Mouse (Mus musculus) embryonic facial prominence, embryonic 15.5 days (tissue): ENCODE data around the gene Nxnl1. TPM values are rescaled to one million over a fixed set of nuclear protein-coding genes. Genes with fewer than 3 reads are reported as not detected.

Experiments
- ATAC-seq: fragments of 200-750 bp; cut with Nextera tagmentation; 2 replicates; pipeline ENCODE4 v1.8.0; 2017; ENCODE audit warnings: low read depth, moderate TSS enrichment; ENCODE audit not compliant: insufficient number of reproducible peaks, low FRiP score, low TSS enrichment
- H3K27ac ChIP-seq: fragments of 300-500 bp; sonication (generic); replicated peaks from 2 replicates; pipeline ENCODE4 v1.5.1; 2015; ENCODE audit warnings: mild to moderate bottlenecking, inconsistent platforms
- H3K27me3 ChIP-seq: fragments of 300-500 bp; sonication (generic); 2 replicates; pipeline ENCODE4 v1.6.1; 2015; ENCODE audit warnings: inconsistent platforms
- H3K36me3 ChIP-seq: fragments of 300-500 bp; sonication (generic); 2 replicates; pipeline ENCODE4 v1.6.1; 2015; ENCODE audit warnings: mild to moderate bottlenecking, inconsistent platforms
- H3K4me1 ChIP-seq: fragments of 300-500 bp; sonication (generic); 2 replicates; pipeline ENCODE4 v1.6.1; 2015; ENCODE audit warnings: inconsistent platforms
- H3K4me2 ChIP-seq: fragments of 300-500 bp; sonication (generic); replicated peaks from 2 replicates; pipeline ENCODE4 v1.6.1; 2015; ENCODE audit warnings: mild to moderate bottlenecking, inconsistent platforms
- H3K4me3 ChIP-seq: fragments of 300-500 bp; sonication (generic); replicated peaks from 2 replicates; pipeline ENCODE4 v1.5.1; 2015; ENCODE audit warnings: mild to moderate bottlenecking, inconsistent platforms
- H3K9ac ChIP-seq: fragments of 300-500 bp; sonication (generic); 2 replicates; pipeline ENCODE4 v1.6.1; 2015; ENCODE audit warnings: inconsistent platforms
- H3K9me3 ChIP-seq: fragments of 300-500 bp; sonication (generic); replicated peaks from 2 replicates; pipeline ENCODE4 v1.6.1; 2016; ENCODE audit warnings: inconsistent platforms
- WGBS: fragments of 180-500 bp; shearing (Covaris S2); methylation state at CpG from one replicate; pipeline ENCODE4 v1.1.7; 2015; 5-methylcytosine and 5-hydroxymethylcytosine counted together
- polyA plus RNA-seq: library from polyadenylated mRNA; unstranded; fragments of >200 nt; fragmentation: Nextera tagmentation; extraction: Ambion mirVana; gene quantifications from 2 replicates; pipeline ENCODE4 v1.2.1, GENCODE M21; 2015

The Nxnl1 gene
- polyA plus RNA-seq, 1 experiment from 2014 or later: 0.13 TPM

- Histone ChIP-seq H3K4me2 (no peak overlapping the region), H3K36me3 (no peaks in the 10 kb centered on the region), H3K4me3 (no peak overlapping the region), H3K27ac (no peak overlapping the region), H3K9me3 (no peaks in the 10 kb centered on the region), H3K4me1 (peaks cover 15% of the 10 kb centered on the region), H3K9ac (no peak overlapping the region), H3K27me3 (peaks cover 34% of the 10 kb centered on the region)
- WGBS: 75% methylated on average over 2 of the region's 2 CpGs
- ATAC-seq: no peak
These were observed 11.8 kb downstream of the Nxnl1 start for GRCm38 (mm10) chr8:71554644-71555043.

GRCm38 (mm10) chr8:71554001-71554400, 12.4 kb downstream of the Nxnl1 start:
- no peak overlapping the region for H3K27ac ChIP-seq
- 56% methylated on average over 6 of the region's 6 CpGs for WGBS
- no peak for ATAC-seq

GRCm38 (mm10) chr8:71552770-71553169, 13.6 kb downstream of the Nxnl1 start:
- H3K4me2 ChIP-seq: no peak overlapping the region
- no peak for ATAC-seq
- WGBS: 39% methylated on average over 6 of the region's 6 CpGs
- no peak overlapping the region for H3K27ac ChIP-seq
- no peak overlapping the region for H3K4me3 ChIP-seq
- H3K9me3 ChIP-seq: no peaks in the 10 kb centered on the region
- peaks cover 16% of the 10 kb centered on the region for H3K27me3 ChIP-seq
- peaks cover 10% of the 10 kb centered on the region for H3K36me3 ChIP-seq
- no peaks in the 10 kb centered on the region for H3K4me1 ChIP-seq
- no peak overlapping the region for H3K9ac ChIP-seq

More at GRCm38 (mm10) chr8:71554001-71554400, 12.4 kb downstream of the Nxnl1 start:
- Histone ChIP-seq H3K9ac (no peak overlapping the region), H3K27me3 (peaks cover 28% of the 10 kb centered on the region), H3K36me3 (no peaks in the 10 kb centered on the region), H3K4me3 (no peak overlapping the region), H3K4me1 (peaks cover 12% of the 10 kb centered on the region), H3K4me2 (no peak overlapping the region), H3K9me3 (no peaks in the 10 kb centered on the region)

GRCm38 (mm10) chr8:71550754-71551153, 15.6 kb downstream of the Nxnl1 start:
- no peak overlapping the region for H3K27ac ChIP-seq
- no peak overlapping the region for H3K4me2 ChIP-seq
- peaks cover 24% of the 10 kb centered on the region for H3K36me3 ChIP-seq
- H3K27me3 ChIP-seq: no peaks in the 10 kb centered on the region
- no peaks in the 10 kb centered on the region for H3K4me1 ChIP-seq
- H3K4me3 ChIP-seq: no peak overlapping the region
- H3K9ac ChIP-seq: no peak overlapping the region
- no peaks in the 10 kb centered on the region for H3K9me3 ChIP-seq
- no peak for ATAC-seq
- WGBS: 59% methylated on average over 7 of the region's 7 CpGs

GRCm38 (mm10) chr8:71547590-71547989, 18.8 kb downstream of the Nxnl1 start:
- Histone ChIP-seq H3K27ac (no peak overlapping the region), H3K9ac (no peak overlapping the region), H3K4me1 (peaks cover 10% of the 10 kb centered on the region), H3K9me3 (no peaks in the 10 kb centered on the region), H3K27me3 (no peaks in the 10 kb centered on the region), H3K36me3 (peaks cover 31% of the 10 kb centered on the region), H3K4me2 (no peak overlapping the region), H3K4me3 (no peak overlapping the region)
- WGBS: 82% methylated on average over 7 of the region's 7 CpGs
- no peak for ATAC-seq

GRCm38 (mm10) chr8:71545053-71545452, 21.3 kb downstream of the Nxnl1 start:
- H3K27me3 ChIP-seq: no peaks in the 10 kb centered on the region
- ATAC-seq: no peak

GRCm38 (mm10) chr8:71543755-71544154, 22.6 kb downstream of the Nxnl1 start:
- ATAC-seq: no peak

More at GRCm38 (mm10) chr8:71545053-71545452, 21.3 kb downstream of the Nxnl1 start:
- no peak overlapping the region for H3K4me2 ChIP-seq
- 77% methylated on average over 11 of the region's 11 CpGs for WGBS
- no peaks in the 10 kb centered on the region for H3K9me3 ChIP-seq
- peaks cover 31% of the 10 kb centered on the region for H3K36me3 ChIP-seq
- H3K4me1 ChIP-seq: peaks cover 10% of the 10 kb centered on the region
- H3K4me3 ChIP-seq: no peak overlapping the region
- H3K27ac ChIP-seq: no peak overlapping the region
- H3K9ac ChIP-seq: no peak overlapping the region

GRCm38 (mm10) chr8:71542632-71543343, 23.6 kb downstream of the Nxnl1 start, which contains the start of gene Mvb12a:
Gene Mvb12a (plus strand): TSS chr8:71542922.
- Histone ChIP-seq H3K4me3 (peak within 1 kb of the TSS; percentile 98), H3K9me3 (no peaks in the 10 kb centered on the region), H3K27ac (peak within 1 kb of the TSS; percentile 51; the same call in 1 of the 2 replicates), H3K4me1 (peaks cover 15% of the 10 kb centered on the region), H3K36me3 (peaks cover 21% of the 10 kb centered on the region), H3K4me2 (peak within 1 kb of the TSS; percentile 75), H3K9ac (peak within 1 kb of the TSS; percentile 94), H3K27me3 (no peaks in the 10 kb centered on the region)
- peak; percentile 96 for ATAC-seq
- WGBS: under 1% methylated on average over 54 of the region's 55 CpGs

More at GRCm38 (mm10) chr8:71543755-71544154, 22.6 kb downstream of the Nxnl1 start:
- peaks cover 30% of the 10 kb centered on the region for H3K36me3 ChIP-seq
- H3K27ac ChIP-seq: no peak overlapping the region
- peak overlapping the region; percentile 75 for H3K4me2 ChIP-seq
- H3K9ac ChIP-seq: no peak overlapping the region; the same call in 1 of the 2 replicates
- no peaks in the 10 kb centered on the region for H3K27me3 ChIP-seq
- WGBS: 87% methylated on average over 9 of the region's 9 CpGs
- H3K4me1 ChIP-seq: peaks cover 10% of the 10 kb centered on the region
- no peaks in the 10 kb centered on the region for H3K9me3 ChIP-seq
- H3K4me3 ChIP-seq: peak overlapping the region; percentile 98

- peak within 1 kb of the TSS; percentile 62 for H3K4me2 ChIP-seq
- H3K27ac ChIP-seq: peak within 1 kb of the TSS; percentile 61
- H3K36me3 ChIP-seq: no peaks in the 10 kb centered on the region
- ATAC-seq: peak; percentile 81; the same call in 1 of the 2 replicates
- H3K27me3 ChIP-seq: no peaks in the 10 kb centered on the region; the same call in 1 of the 2 replicates
- no peaks in the 10 kb centered on the region for H3K9me3 ChIP-seq
- 2% methylated on average over 37 of the region's 37 CpGs for WGBS
- peak within 1 kb of the TSS; percentile 47 for H3K4me3 ChIP-seq
- peak within 1 kb of the TSS; percentile 43; the same call in 1 of the 2 replicates for H3K9ac ChIP-seq
- H3K4me1 ChIP-seq: peaks cover 13% of the 10 kb centered on the region
These were observed 29.2 kb downstream of the Nxnl1 start, which contains the start of gene Bst2 for GRCm38 (mm10) chr8:71537028-71537867. Gene Bst2 (minus strand): TSS chr8:71537456.

GRCm38 (mm10) chr8:71535663-71536062, 30.7 kb downstream of the Nxnl1 start:
- WGBS: 62% methylated on average over 5 of the region's 5 CpGs
- H3K36me3 ChIP-seq: no peaks in the 10 kb centered on the region
- no peak overlapping the region for H3K4me2 ChIP-seq
- no peak overlapping the region for H3K4me3 ChIP-seq
- H3K27ac ChIP-seq: no peak overlapping the region
- no peaks in the 10 kb centered on the region for H3K9me3 ChIP-seq
- H3K9ac ChIP-seq: no peak overlapping the region
- peaks cover 13% of the 10 kb centered on the region for H3K4me1 ChIP-seq
- ATAC-seq: no peak
- H3K27me3 ChIP-seq: no peaks in the 10 kb centered on the region; the same call in 1 of the 2 replicates

- Histone ChIP-seq H3K36me3 (no peaks in the 10 kb centered on the region), H3K4me1 (peaks cover 13% of the 10 kb centered on the region), H3K27me3 (no peaks in the 10 kb centered on the region; the same call in 1 of the 2 replicates), H3K27ac (no peak overlapping the region), H3K9me3 (no peaks in the 10 kb centered on the region), H3K4me3 (no peak overlapping the region), H3K9ac (no peak overlapping the region), H3K4me2 (no peak overlapping the region)
- no peak for ATAC-seq
- WGBS: 32% methylated on average over 3 of the region's 3 CpGs
These were observed 32.1 kb downstream of the Nxnl1 start for GRCm38 (mm10) chr8:71534263-71534810.
